Mouse (Mus musculus) erythroblast, embryonic 14.5 days (primary cell): Measurements from ENCODE around the gene Zfp629.

Experiments
- GATA1 ChIP-seq: IDR thresholded peaks from 2 replicates; pipeline ENCODE4 v1.6.1; 2012; ENCODE audit warnings: low read length, inconsistent platforms, mixed read lengths
- TAL1 ChIP-seq: IDR thresholded peaks from 3 replicates; pipeline ENCODE4 v1.6.1; 2012; ENCODE audit warnings: low read length, inconsistent platforms, mixed read lengths

DNA sequence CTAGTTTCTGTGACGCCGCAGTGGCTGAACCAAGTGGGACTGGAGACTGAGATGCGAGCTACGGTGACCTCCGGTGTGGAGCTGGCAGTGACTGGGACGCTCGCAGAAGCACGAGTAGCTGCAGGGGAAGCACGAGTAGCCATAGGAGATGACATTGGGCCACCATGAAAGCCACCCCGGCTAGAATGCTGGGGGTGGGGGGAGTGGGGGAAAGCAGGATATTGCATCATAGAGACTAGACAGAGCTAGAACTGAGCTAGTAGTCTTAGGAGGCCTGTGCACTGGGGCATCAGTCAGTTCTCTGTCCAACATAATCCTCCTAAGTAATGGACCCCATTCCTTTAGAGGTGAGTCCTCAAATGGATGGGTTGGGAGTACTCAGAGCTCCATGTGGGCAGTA lies 11.3 kb downstream of the Zfp629 start:
- no peak for TF ChIP-seq TAL1
- TF ChIP-seq GATA1, result no peak
